Mouse (Mus musculus) small intestine, adult 2 months (tissue): ENCODE data around the gene Abtb2.

ENCODE experiments used
- CTCF ChIP-seq: fragments of 200-500 bp; IDR thresholded peaks from 2 replicates; pipeline ENCODE4 v1.5.1; 2012; ENCODE audit warnings: low read depth, mild to moderate bottlenecking, control low read depth, inconsistent platforms, low read length, moderate library complexity, mixed read lengths; ENCODE audit not compliant: insufficient replicate concordance, insufficient read length; ENCODE audit errors: extremely low read depth
- POLR2A ChIP-seq: fragments of 200-500 bp; IDR thresholded peaks from 2 replicates; pipeline ENCODE4 v1.6.1; 2012; ENCODE audit warnings: low read depth, mild to moderate bottlenecking, control low read depth, inconsistent platforms, low read length, moderate library complexity

GRCm38 (mm10) chr2:103643584-103644211 is 77.6 kb downstream of the Abtb2 start:
- no peak for TF ChIP-seq POLR2A
- TF ChIP-seq CTCF = no peak
